Mouse (Mus musculus): Measurements from ENCODE around the gene Clip4.

- TF ChIP-seq CTCF (IDR thresholded peaks at IDR 0.05; ENCODE audit: low read depth, low read length) (no peak), GATA2 (IDR thresholded peaks at IDR 0.05; ENCODE audit: borderline replicate concordance, low read depth, low read length) (no peak), POLR2AphosphoS5 (IDR thresholded peaks at IDR 0.05; ENCODE audit: insufficient replicate concordance, low read depth, low read length) (no peak)
Measured at GRCm38 (mm10) chr17:71803456-71803855, 35.2 kb downstream of the Clip4 start.
